Mouse (Mus musculus) olfactory bulb, adult 2 months (tissue): Measurements from ENCODE around the gene Crtac1. TPM values are rescaled to one million over a fixed set of nuclear protein-coding genes. Genes with fewer than 3 reads are reported as not detected.

Source experiments
- H3K27ac ChIP-seq: fragments of 200-500 bp; 2 replicates; pipeline ENCODE4 v1.5.1; 2012; ENCODE audit warnings: low read depth, low read length; ENCODE audit not compliant: insufficient read depth
- H3K4me1 ChIP-seq: fragments of 200-500 bp; 2 replicates; pipeline ENCODE4 v1.6.1; 2012; ENCODE audit warnings: low read length; ENCODE audit not compliant: control insufficient read depth, insufficient read depth
- H3K4me3 ChIP-seq: fragments of 200-500 bp; 2 replicates; pipeline ENCODE4 v1.5.1; 2012; ENCODE audit warnings: mild to moderate bottlenecking, low read depth, low read length, moderate library complexity; ENCODE audit not compliant: insufficient read depth
- CTCF ChIP-seq: fragments of 200-500 bp; IDR thresholded peaks from 2 replicates; pipeline ENCODE4 v1.5.1; 2012; ENCODE audit warnings: low read depth, mild to moderate bottlenecking, low read length, moderate library complexity; ENCODE audit not compliant: insufficient read depth
- POLR2A ChIP-seq: fragments of 200-500 bp; IDR thresholded peaks from 2 replicates; pipeline ENCODE4 v1.6.1; 2012; ENCODE audit warnings: mild to moderate bottlenecking, low read depth, low read length, moderate library complexity; ENCODE audit not compliant: insufficient read depth
- WGBS: fragments of 180-500 bp; shearing (Covaris S2); methylation state at CpG from one replicate; pipeline ENCODE4 v1.1.7; 2018; 5-methylcytosine and 5-hydroxymethylcytosine counted together
- polyA plus RNA-seq: library from polyadenylated mRNA; stranded (reverse); fragments of >200 nt; gene quantifications from 2 replicates; pipeline ENCODE4 v1.2.4, GENCODE M21; 2012; ENCODE audit warnings: low replicate concordance; ENCODE audit not compliant: missing spikeins, insufficient read depth, insufficient read length

The Crtac1 gene
- polyA plus RNA-seq, 1 experiment: not detected

GRCm38 (mm10) chr19:42290954-42291661 is 140.5 kb downstream of the Crtac1 start:
- peaks cover 18% of the 10 kb centered on the region for H3K4me1 ChIP-seq

GRCm38 (mm10) chr19:42288361-42288760 is 143.2 kb downstream of the Crtac1 start:
- Histone ChIP-seq H3K4me1 (peaks cover 14% of the 10 kb centered on the region), H3K27ac (no peak overlapping the region), H3K4me3 (no peak overlapping the region)
- 86% methylated on average over 4 of the region's 4 CpGs for WGBS
- TF ChIP-seq POLR2A: no peak
- no peak for TF ChIP-seq CTCF

More at GRCm38 (mm10) chr19:42290954-42291661, 140.5 kb downstream of the Crtac1 start:
- TF ChIP-seq POLR2A: no peak
- no peak for TF ChIP-seq CTCF
- Histone ChIP-seq H3K27ac (no peak overlapping the region), H3K4me3 (no peak overlapping the region)
- 52% methylated on average over 7 of the region's 7 CpGs for WGBS

- H3K4me1 ChIP-seq: peaks cover 4% of the 10 kb centered on the region; the same call in 1 of the 2 replicates
- TF ChIP-seq POLR2A (no peak), CTCF (no peak)
- H3K27ac ChIP-seq: no peak overlapping the region
- no peak overlapping the region for H3K4me3 ChIP-seq
- WGBS: 89% methylated on average over 8 of the region's 8 CpGs
Measured at GRCm38 (mm10) chr19:42284178-42284577, 147.4 kb downstream of the Crtac1 start.

- WGBS: 82% methylated on average over 3 of the region's 3 CpGs
- Histone ChIP-seq H3K4me1 (peaks cover 12% of the 10 kb centered on the region), H3K27ac (no peak overlapping the region), H3K4me3 (no peak overlapping the region)
- TF ChIP-seq POLR2A: no peak
- no peak for TF ChIP-seq CTCF
Measured at GRCm38 (mm10) chr19:42279611-42280010, 152.0 kb downstream of the Crtac1 start.

- 83% methylated on average over 5 of the region's 5 CpGs for WGBS
- Histone ChIP-seq H3K4me1 (peaks cover 12% of the 10 kb centered on the region), H3K27ac (no peak overlapping the region), H3K4me3 (no peak overlapping the region)
- TF ChIP-seq CTCF: no peak
- no peak for TF ChIP-seq POLR2A
Measured at GRCm38 (mm10) chr19:42278461-42278860, 153.1 kb downstream of the Crtac1 start.

GRCm38 (mm10) chr19:42277288-42277687 is 154.3 kb downstream of the Crtac1 start:
- no peak overlapping the region for H3K27ac ChIP-seq
- TF ChIP-seq POLR2A: no peak
- no peak for TF ChIP-seq CTCF
- H3K4me1 ChIP-seq: peaks cover 16% of the 10 kb centered on the region
- 88% methylated on average over 6 of the region's 6 CpGs for WGBS
- no peak overlapping the region for H3K4me3 ChIP-seq

GRCm38 (mm10) chr19:42272003-42272963 is 159.3 kb downstream of the Crtac1 start:
- Histone ChIP-seq H3K4me3 (no peak overlapping the region), H3K4me1 (peaks cover 22% of the 10 kb centered on the region), H3K27ac (no peak overlapping the region)
- TF ChIP-seq POLR2A (no peak), CTCF (no peak; the same call in 1 of the 2 replicates)
- WGBS: 38% methylated on average over 14 of the region's 14 CpGs

- WGBS: 73% methylated on average over 7 of the region's 7 CpGs
- Histone ChIP-seq H3K4me1 (peaks cover 22% of the 10 kb centered on the region), H3K4me3 (no peak overlapping the region), H3K27ac (no peak overlapping the region)
- TF ChIP-seq POLR2A: no peak
- no peak for TF ChIP-seq CTCF
Measured at GRCm38 (mm10) chr19:42271182-42271581, 160.4 kb downstream of the Crtac1 start.

GRCm38 (mm10) chr19:42270119-42270518 is 161.5 kb downstream of the Crtac1 start:
- no peak overlapping the region for H3K27ac ChIP-seq
- WGBS: 83% methylated on average over 6 of the region's 6 CpGs
- TF ChIP-seq POLR2A (no peak), CTCF (no peak)
- H3K4me3 ChIP-seq: no peak overlapping the region
- peaks cover 22% of the 10 kb centered on the region for H3K4me1 ChIP-seq
